Mouse (Mus musculus): ENCODE data around the gene Styk1. TPM values are rescaled to one million over a fixed set of nuclear protein-coding genes. Genes with fewer than 3 reads are reported as not detected.

The Styk1 gene
- polyA plus RNA-seq, 1 experiment from 2014 or later: 4.9 TPM

DNA sequence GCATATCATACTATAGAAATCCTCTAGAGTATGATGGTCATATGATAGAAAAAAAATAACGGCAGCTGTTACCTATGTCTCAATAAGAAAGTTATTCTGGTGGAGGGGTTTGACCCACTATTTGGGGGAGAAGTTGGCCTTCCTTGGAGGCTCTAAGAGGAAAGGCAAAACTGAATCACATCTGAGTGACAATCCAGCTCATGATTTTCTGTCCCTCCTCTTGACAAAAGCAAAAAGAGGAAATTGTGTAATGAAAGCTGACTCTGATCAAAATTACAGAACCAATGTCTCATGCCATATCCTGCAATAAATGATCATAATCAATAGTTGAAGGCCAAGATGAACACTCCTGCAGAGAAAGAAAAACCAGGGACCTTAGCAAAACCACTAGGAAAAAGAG, 81.1 kb downstream of the Styk1 start:
- WGBS: 100% methylated on average over 1 of the region's 1 CpGs
- H3K9me3 ChIP-seq (ENCODE audit: control insufficient read depth, low read length): no peaks in the 10 kb centered on the region
- no peak overlapping the region for H3K9ac ChIP-seq
- DNase-seq (ENCODE audit: low spot score) (no peak), ATAC-seq (ENCODE audit: low FRiP score) (no peak)
- peaks cover 12% of the 10 kb centered on the region; the same call in 1 of the 2 replicates for H3K36me3 ChIP-seq (replicated peaks; ENCODE audit: control insufficient read depth, insufficient read depth)
- H3K27me3 ChIP-seq (ENCODE audit: control insufficient read depth, insufficient read depth, low read length): no peaks in the 10 kb centered on the region
- no peak overlapping the region for H3K27ac ChIP-seq
- H3K4me3 ChIP-seq (replicated peaks; ENCODE audit: low read length): no peak overlapping the region
- H3K4me1 ChIP-seq (replicated peaks; ENCODE audit: control insufficient read depth, insufficient read depth, low read length): no peaks in the 10 kb centered on the region
- H3K4me2 ChIP-seq (replicated peaks): no peak overlapping the region

DNA sequence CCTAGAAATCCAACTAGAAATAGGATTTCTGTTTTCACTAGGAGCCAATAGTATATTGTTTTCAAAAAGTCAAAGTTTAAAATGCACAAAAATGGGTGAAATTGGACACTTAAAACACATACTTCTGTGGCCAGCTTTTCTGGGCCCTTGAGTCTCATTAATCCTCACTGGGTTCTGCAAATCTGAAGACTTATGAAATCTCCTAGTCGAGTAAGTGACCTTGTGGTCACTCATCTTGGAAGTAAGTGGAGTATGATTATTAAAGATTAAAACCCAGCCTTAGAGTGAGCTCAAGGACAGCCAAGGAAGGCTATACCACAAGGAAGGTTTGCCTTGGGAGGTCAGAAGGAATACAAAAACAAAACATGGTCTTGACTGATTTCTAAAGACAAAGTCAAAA, 83.1 kb downstream of the Styk1 start:
- ATAC-seq (ENCODE audit: low FRiP score) (no peak), DNase-seq (ENCODE audit: low spot score) (no peak)
- no peaks in the 10 kb centered on the region for H3K27me3 ChIP-seq (ENCODE audit: control insufficient read depth, insufficient read depth, low read length)
- no peak overlapping the region for H3K4me2 ChIP-seq (replicated peaks)
- no peak overlapping the region for H3K9ac ChIP-seq
- H3K4me3 ChIP-seq (replicated peaks; ENCODE audit: low read length): no peak overlapping the region
- WGBS: 68% methylated on average over 1 of the region's 1 CpGs
- no peaks in the 10 kb centered on the region for H3K36me3 ChIP-seq (replicated peaks; ENCODE audit: control insufficient read depth, insufficient read depth)
- no peak overlapping the region for H3K27ac ChIP-seq
- no peaks in the 10 kb centered on the region for H3K4me1 ChIP-seq (replicated peaks; ENCODE audit: control insufficient read depth, insufficient read depth, low read length)
- no peaks in the 10 kb centered on the region for H3K9me3 ChIP-seq (ENCODE audit: control insufficient read depth, low read length)

DNA sequence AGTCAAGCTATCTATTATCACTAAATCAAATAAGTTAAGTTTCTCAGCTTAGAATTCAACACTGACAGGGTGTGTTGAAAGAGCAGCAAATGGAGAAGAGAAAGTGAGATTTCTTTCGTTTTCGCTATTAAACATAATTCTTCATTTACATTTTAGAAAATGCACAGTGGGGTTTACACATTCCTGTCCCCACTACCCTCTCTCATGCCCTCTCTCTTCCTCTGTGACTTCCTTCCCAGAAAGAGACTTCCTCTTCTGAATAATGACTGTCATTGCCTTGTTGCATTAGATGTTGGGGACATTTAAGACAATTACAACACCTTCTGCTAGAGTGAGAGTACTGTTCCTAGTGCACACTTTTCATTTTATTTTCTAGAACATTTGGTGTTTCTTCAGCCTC, 83.8 kb downstream of the Styk1 start:
- no peak for DNase-seq (ENCODE audit: low spot score)
- H3K36me3 ChIP-seq (replicated peaks; ENCODE audit: control insufficient read depth, insufficient read depth): no peaks in the 10 kb centered on the region
- 98% methylated on average over 2 of the region's 2 CpGs for WGBS
- no peaks in the 10 kb centered on the region for H3K9me3 ChIP-seq (ENCODE audit: control insufficient read depth, low read length)
- no peak overlapping the region for H3K27ac ChIP-seq
- no peak for ATAC-seq (ENCODE audit: low FRiP score)
- H3K4me1 ChIP-seq (replicated peaks; ENCODE audit: control insufficient read depth, insufficient read depth, low read length): no peaks in the 10 kb centered on the region
- no peak overlapping the region for H3K9ac ChIP-seq
- no peak overlapping the region for H3K4me2 ChIP-seq (replicated peaks)
- no peak overlapping the region for H3K4me3 ChIP-seq (replicated peaks; ENCODE audit: low read length)
- no peaks in the 10 kb centered on the region for H3K27me3 ChIP-seq (ENCODE audit: control insufficient read depth, insufficient read depth, low read length)

DNA sequence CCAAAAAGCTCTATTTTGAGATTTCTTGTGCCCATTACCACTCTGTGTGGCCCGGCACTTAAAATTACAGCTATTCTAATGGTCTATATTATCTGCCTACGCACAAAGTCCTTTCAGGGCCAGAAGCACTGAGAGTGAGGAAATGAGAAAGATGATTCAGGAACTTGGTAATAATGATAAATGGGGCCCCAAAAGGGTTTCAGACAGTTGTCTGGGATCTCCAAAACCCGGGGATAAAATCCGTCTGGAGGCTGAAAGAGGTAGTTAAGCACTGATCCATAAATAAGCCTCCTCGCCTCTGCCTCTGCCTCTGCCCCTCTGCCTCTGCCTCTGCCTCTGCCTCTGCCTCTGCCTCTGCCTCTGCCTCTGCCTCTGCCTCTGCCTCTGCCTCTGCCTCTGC, 89.2 kb downstream of the Styk1 start:
- Histone ChIP-seq H3K9ac (no peak overlapping the region), H3K27ac (no peak overlapping the region), H3K4me3 (replicated peaks; ENCODE audit: low read length) (no peak overlapping the region), H3K4me2 (replicated peaks) (no peak overlapping the region), H3K9me3 (ENCODE audit: control insufficient read depth, low read length) (no peaks in the 10 kb centered on the region), H3K27me3 (ENCODE audit: control insufficient read depth, insufficient read depth, low read length) (no peaks in the 10 kb centered on the region), H3K4me1 (replicated peaks; ENCODE audit: control insufficient read depth, insufficient read depth, low read length) (no peaks in the 10 kb centered on the region), H3K36me3 (replicated peaks; ENCODE audit: control insufficient read depth, insufficient read depth) (no peaks in the 10 kb centered on the region)
- 92% methylated on average over 5 of the region's 5 CpGs for WGBS
- ATAC-seq (ENCODE audit: low FRiP score): no peak
- DNase-seq (ENCODE audit: low spot score): no peak

DNA sequence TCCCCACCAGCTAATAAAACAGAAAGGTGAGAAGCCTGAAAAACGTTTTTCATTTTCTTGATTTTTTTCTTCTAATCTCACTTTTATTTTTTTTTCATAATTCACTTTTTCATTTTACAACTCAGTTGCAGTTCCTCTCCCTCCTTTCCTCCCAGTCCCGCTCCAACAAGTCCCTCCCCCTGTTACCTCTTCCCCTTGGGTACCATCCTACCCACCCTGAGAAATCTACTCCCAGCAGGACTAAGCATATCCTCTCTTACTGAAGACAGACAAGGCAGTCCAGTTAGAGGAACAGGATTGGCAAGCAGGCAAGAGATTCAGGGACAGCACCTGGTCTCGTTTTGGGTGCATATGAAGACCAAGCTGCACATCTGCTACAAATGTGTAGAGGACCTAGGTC, 90.6 kb downstream of the Styk1 start:
- H3K27me3 ChIP-seq (ENCODE audit: control insufficient read depth, insufficient read depth, low read length): no peaks in the 10 kb centered on the region
- H3K4me1 ChIP-seq (replicated peaks; ENCODE audit: control insufficient read depth, insufficient read depth, low read length): no peaks in the 10 kb centered on the region
- no peaks in the 10 kb centered on the region for H3K36me3 ChIP-seq (replicated peaks; ENCODE audit: control insufficient read depth, insufficient read depth)
- H3K27ac ChIP-seq: no peak overlapping the region
- ATAC-seq (ENCODE audit: low FRiP score) (no peak), DNase-seq (ENCODE audit: low spot score) (no peak)
- H3K4me3 ChIP-seq (replicated peaks; ENCODE audit: low read length): no peak overlapping the region
- no peaks in the 10 kb centered on the region for H3K9me3 ChIP-seq (ENCODE audit: control insufficient read depth, low read length)
- H3K4me2 ChIP-seq (replicated peaks): no peak overlapping the region
- no peak overlapping the region for H3K9ac ChIP-seq
- 72% methylated on average over 3 of the region's 3 CpGs for WGBS

DNA sequence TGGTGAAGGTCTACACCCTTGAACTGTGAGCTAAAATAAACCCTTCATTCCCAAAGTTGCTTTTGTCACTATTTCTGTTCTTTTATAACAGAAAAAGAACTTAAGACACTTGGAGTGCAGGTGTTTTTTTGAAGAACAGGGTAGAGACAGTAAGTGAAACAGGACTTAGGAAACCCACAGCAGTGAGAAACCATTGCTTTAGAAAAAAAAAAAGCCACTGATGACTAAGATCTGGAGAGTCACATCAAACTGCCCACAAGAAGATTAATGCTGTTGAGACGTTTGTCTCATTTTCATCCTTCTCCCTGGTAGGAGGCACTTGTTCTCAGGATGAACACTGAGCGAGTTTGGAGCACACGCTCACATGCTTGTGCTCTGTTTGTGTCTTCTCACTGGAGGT, 91.4 kb downstream of the Styk1 start:
- ATAC-seq (ENCODE audit: low FRiP score): no peak
- Histone ChIP-seq H3K4me1 (replicated peaks; ENCODE audit: control insufficient read depth, insufficient read depth, low read length) (no peaks in the 10 kb centered on the region), H3K27me3 (ENCODE audit: control insufficient read depth, insufficient read depth, low read length) (no peaks in the 10 kb centered on the region), H3K36me3 (replicated peaks; ENCODE audit: control insufficient read depth, insufficient read depth) (no peaks in the 10 kb centered on the region), H3K9me3 (ENCODE audit: control insufficient read depth, low read length) (no peaks in the 10 kb centered on the region), H3K27ac (no peak overlapping the region), H3K4me2 (replicated peaks) (no peak overlapping the region), H3K4me3 (replicated peaks; ENCODE audit: low read length) (no peak overlapping the region), H3K9ac (no peak overlapping the region)
- WGBS: 79% methylated on average over 3 of the region's 3 CpGs
- DNase-seq (ENCODE audit: low spot score): no peak

Other genes starting within 250 kb of the Styk1 start
- gene Klra2, start 106.2 kb downstream of the Styk1 start, polyA plus RNA-seq (2014; fragmentation: Nextera tagmentation; extraction: Ambion mirVana): 0.11 TPM in 1 of 2 replicates, not detected in the other
- 35.0 and 40.3 TPM in 2 replicates for gene Magohb, start 60.4 kb downstream of the Styk1 start, polyA plus RNA-seq (2014; fragmentation: Nextera tagmentation; extraction: Ambion mirVana)
- 30.6 and 33.4 TPM in 2 replicates for gene Ybx3, start 34.9 kb upstream of the Styk1 start, polyA plus RNA-seq (2014; fragmentation: Nextera tagmentation; extraction: Ambion mirVana)
- not detected in 2 replicates for gene 5430401F13Rik, start 132.8 kb upstream of the Styk1 start, polyA plus RNA-seq (2014; fragmentation: Nextera tagmentation; extraction: Ambion mirVana)
- gene Gm6619, start 132.8 kb upstream of the Styk1 start, polyA plus RNA-seq (2014; fragmentation: Nextera tagmentation; extraction: Ambion mirVana): not detected in 2 replicates

Measured in hindbrain, embryonic 14.5 days (tissue).